Mouse (Mus musculus): ENCODE data around the gene Hlx.

Hlx gene

DNA sequence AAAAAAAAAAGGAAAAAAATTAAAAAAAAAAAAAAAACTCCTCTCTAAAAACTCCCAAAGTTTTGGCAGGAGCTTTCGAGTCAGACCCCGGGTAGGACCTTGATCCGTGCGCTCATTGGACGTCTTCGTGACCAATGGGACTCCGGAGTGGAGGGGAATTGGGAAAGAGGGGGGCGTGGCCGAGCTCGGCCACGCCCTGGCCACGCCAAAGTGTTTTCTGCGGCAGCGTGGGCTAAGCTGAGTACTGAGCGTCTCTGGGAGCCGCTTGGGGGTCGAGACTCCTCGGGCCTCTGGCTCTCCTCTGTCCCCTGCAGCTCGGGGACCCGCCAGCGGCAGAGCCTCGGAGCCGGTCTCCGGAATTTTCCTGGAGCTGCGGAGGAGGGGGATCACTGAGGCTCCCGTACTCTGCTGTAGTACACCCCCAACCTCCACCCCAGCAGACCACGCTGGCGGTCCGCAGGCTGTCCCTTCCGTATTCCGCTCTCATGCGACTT is at the start of gene Hlx:
TSS of gene Hlx (minus strand) at position 64 of the 494 bp plus-strand sequence.
- peak; percentile 27 for DNase-seq (ENCODE audit: low read depth)

- no peak for DNase-seq (ENCODE audit: low read depth)
Measured at GRCm38 (mm10) chr1:184782161-184782513, 49.7 kb upstream of the Hlx start.

DNA sequence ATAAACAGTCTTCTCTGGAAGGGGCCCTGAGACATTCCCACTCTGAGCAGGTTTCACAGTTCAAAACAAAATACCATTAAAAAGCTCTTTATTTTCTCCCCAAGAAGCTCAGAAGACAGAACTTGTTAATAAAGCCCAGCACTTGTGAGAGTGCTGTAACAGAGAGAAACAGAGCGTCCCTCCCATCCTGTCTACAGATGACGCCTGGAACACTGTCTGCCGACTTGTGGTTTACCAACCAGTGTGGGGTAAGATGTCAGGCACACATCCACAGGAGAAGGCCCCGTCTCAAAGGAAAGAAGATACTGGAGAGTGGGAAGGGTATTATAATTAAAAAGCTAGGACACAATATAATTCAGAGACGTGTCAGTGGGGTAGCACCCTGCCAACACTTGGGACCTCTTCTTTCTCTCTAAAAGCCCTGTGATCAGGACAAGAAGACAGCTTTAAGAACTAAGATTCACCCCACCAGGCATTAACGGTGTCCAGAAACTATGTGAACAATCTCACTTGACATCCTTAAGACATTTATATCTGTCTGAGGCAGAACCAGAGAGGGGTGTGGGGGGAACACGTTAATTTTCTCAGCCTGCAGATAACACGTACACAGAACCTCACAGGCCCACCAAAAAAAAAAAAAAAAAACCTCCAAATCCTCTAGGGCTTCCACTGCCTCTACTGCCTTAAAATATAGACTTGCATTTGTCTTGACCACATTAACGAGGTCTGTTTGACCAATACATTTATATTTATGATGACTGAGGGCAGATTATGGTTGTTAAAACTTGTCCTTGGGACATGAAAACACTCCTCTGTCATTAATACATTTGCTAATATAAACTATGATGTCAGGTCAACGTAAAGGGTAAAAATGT is 49.1 kb upstream of the Hlx start:
- no peak for DNase-seq (ENCODE audit: low read depth)

DNA sequence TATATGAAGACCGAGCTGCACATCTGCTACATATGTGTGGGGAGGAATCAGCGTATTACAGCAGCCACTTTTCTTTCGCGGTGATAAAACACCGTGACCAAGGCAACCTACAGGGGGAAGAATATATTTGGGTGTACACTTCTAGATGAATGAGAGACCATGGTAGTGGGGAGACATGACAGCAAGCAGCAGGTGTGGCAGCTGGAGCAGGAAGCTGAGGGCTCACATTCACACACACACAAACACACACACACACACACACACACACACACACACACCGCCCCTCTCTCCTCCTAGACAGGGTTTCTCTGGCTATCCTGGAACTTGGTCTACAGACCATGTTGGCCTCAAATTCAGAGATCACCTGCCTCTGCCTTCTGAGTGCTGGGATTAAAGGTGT is 45.7 kb upstream of the Hlx start:
- DNase-seq (ENCODE audit: low read depth) = no peak

GRCm38 (mm10) chr1:184777061-184777795 is 44.8 kb upstream of the Hlx start:
- no peak for DNase-seq (ENCODE audit: low read depth)

- no peak for DNase-seq (ENCODE audit: low read depth)
Measured at GRCm38 (mm10) chr1:184775289-184775688, 42.9 kb upstream of the Hlx start.

GRCm38 (mm10) chr1:184771891-184772249 is 39.5 kb upstream of the Hlx start:
- DNase-seq (ENCODE audit: low read depth) = no peak

- DNase-seq (ENCODE audit: low read depth) = peak; percentile 76
Measured at GRCm38 (mm10) chr1:184771202-184771890, 38.9 kb upstream of the Hlx start.

GRCm38 (mm10) chr1:184763866-184764265 is 31.4 kb upstream of the Hlx start:
- DNase-seq (ENCODE audit: low read depth) = no peak

DNA sequence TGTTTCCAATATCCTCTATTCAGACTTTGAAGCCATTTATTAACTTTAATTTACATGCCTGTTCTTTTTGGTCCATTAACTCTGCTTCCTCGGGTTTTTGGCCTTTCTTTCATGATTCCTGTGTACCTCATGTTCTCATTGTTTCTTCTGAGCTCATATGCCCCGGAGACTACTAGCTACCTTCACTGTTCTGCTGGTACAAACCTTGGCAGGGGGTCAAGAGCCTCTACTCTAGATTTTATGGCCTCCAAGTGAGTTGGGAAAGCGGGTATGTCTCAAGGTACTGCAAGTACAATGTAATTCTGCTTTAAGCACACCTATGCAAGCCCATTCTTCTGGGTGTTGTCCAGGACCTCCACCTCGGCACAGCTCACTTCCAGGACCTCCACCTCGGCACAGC is 30.5 kb upstream of the Hlx start:
- DNase-seq (ENCODE audit: low read depth) = no peak

DNA sequence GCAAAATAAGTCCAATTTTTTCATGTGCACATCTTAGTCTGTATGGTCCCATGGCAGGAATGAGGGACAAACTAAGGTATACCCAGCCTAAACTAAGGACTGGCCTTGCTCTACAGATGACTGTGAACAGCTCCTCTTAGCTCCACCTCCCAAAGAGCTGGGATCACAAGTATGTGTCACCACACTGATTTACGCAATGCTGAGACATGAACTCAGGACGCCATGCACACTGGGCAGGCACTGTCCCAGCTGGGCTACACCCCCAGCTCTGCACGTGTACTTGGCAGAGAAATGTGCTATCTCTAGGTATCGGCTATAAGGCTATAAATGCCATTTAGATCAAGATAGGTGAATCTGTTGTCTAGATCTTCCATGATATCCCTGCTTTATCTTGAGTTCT is 29.6 kb upstream of the Hlx start:
- no peak for DNase-seq (ENCODE audit: low read depth)

GRCm38 (mm10) chr1:184752671-184753070 is 20.3 kb upstream of the Hlx start:
- no peak for DNase-seq (ENCODE audit: low read depth)

DNA sequence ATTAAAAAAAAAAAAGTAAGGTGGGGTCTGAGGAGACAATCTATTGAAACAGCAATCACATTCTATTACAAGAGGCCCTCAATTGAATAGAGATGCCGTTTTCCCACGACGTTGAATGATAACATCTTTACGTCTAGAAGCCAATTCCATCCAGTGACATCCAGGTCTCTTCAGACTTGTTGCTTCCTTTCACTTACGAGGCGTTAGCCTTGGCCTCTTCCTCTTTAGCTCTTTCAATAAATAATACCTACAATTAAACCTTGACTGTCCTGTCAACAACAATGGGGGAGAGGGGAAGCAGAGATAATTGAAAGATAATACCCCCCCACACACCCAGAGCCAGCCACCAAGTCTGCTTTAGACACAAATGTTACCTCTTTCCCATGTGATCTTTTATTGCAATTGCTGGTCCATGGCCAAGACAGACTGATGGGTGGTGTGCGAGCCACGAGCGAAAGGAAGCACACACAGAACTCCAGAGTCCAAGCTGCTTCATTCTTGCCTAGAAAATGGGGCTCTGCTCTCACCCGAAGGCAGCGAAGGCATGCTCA is 17.8 kb upstream of the Hlx start:
- DNase-seq (ENCODE audit: low read depth) = no peak

DNA sequence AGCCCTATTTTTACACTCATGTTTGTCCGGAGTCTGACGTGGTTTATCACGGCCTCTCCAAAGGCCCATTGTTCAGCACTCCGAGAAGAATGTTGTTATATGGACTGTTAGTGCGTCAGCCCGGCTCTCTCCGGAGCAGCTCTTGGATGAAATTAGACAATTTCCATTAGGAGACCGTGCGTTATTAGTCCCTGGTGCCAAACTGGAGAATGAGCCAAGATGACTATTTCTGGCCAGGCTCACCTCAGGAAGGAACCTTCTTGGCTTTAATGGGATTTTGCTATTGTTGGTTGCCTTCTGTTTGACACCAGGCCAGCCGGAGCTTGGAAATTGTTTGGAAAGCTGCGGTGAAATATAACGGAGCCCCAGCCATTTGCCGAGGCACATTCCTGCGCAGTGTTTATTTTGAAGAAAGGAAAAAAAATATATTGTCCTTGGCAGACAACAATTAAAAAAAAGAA is 16.3 kb upstream of the Hlx start:
- DNase-seq (ENCODE audit: low read depth) = no peak

DNA sequence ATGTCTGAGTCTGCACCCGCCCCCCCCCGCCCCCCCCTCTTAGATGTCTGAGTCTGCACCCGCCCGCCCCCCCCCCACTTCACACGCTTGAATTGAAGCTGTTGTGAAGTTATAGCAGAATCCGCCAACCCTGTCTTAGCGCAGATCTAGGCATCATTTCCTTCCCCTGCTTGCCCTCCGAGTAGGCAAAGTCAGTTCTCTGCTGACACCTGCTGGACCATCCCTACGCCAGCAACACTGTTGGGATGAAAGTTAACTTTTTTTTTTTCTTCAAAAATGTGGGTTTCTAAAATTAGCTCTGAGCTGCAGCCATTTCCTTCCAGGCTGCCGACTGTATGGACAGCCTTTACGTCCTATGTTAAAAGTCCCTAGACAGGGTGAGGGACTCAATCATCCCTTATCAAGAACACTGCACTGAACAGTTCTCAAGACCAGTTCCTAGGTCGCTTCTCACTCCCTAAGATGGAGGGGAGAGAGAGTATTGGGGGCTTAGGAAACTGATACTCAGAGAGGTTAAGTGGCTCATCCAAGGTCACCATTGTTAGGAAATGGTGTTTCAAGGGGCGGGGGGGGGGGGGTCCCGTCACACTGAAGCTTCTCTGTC is 5.6 kb upstream of the Hlx start:
- DNase-seq (ENCODE audit: low read depth) = peak; percentile 60

- no peak for DNase-seq (ENCODE audit: low read depth)
Measured at GRCm38 (mm10) chr1:184737228-184737627, 4.8 kb upstream of the Hlx start.

GRCm38 (mm10) chr1:184736260-184736659 is 3.8 kb upstream of the Hlx start:
- DNase-seq (ENCODE audit: low read depth) = no peak

GRCm38 (mm10) chr1:184734991-184735920 is 2.8 kb upstream of the Hlx start:
- DNase-seq (ENCODE audit: low read depth) = peak; percentile 10

DNA sequence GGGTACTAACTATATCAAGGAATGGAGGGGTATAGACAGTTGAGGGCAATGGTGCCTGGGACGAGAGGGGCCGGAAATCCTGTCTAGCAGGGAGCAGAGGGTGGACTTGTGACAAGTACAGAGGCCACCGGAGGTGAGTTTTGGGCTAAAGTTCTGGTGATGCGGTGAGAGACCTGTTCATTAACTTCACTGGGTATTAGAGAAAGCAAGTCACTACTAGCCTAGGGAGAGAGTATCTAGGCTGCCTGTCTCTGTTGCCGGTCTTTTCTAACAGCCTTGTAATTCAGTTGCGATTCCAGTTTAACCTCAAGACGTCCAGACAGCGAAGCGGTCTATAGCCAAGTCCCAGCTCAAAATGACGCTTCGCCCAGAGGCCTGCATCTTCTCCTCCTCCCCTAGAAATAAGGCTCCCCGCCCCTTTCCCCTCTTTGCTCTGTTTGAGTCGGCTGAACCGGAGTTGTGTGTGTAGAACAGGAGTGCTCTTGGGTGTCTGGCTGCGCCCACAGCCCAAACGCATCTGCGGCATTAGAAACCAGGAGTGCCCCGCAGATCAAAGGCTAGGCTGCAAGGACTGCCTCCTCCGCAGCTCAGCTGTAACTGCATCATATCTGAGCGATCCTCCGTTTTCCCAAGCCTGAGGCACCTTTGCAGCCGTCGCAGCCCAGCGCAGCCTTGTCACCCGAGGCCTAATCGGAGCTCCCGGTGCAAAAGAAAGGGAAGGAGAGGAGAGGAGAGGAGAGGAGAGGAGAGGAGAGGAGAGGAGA is 1.8 kb upstream of the Hlx start:
- DNase-seq (ENCODE audit: low read depth) = peak; percentile 37
